Mouse (Mus musculus): ENCODE measurements at regions not wholly inside any gene's neighbourhood (a gene's known extent, or its start where the extent isn't known, plus 50 kb on each side); places are given as distances from the start of the nearest gene placed in this dataset.

GRCm38 (mm10) chr2:92737301-92737700 lies 137.8 kb downstream of the Chst1 start:
- 84% methylated on average over 1 of the region's 1 CpGs for WGBS
- Histone ChIP-seq H3K4me3 (no peak overlapping the region), H3K9ac (ENCODE audit: low read depth, low read length) (no peak overlapping the region), H3K36me3 (ENCODE audit: control insufficient read depth, insufficient read depth, low read length) (no peaks in the 10 kb centered on the region), H3K79me2 (replicated peaks; ENCODE audit: control insufficient read depth, insufficient read depth, low read length) (no peaks in the 10 kb centered on the region), H3K4me1 (ENCODE audit: control insufficient read depth, insufficient read depth, low read length) (peaks cover 4% of the 10 kb centered on the region), H3K27ac (no peak overlapping the region), H3K27me3 (ENCODE audit: control insufficient read depth, insufficient read depth, low read length) (no peaks in the 10 kb centered on the region)
- DNase-seq, result no peak
- no peak for TF ChIP-seq EP300 (IDR thresholded peaks at IDR 0.05; ENCODE audit: insufficient read depth, low read depth, low read length)
- TF ChIP-seq CTCF (IDR thresholded peaks at IDR 0.05), result no peak
- TF ChIP-seq POLR2A (IDR thresholded peaks at IDR 0.05; ENCODE audit: insufficient read depth, low read depth, low read length), result no peak
- intact Hi-C loops (cut with DNase I), result no loop called here

GRCm38 (mm10) chr2:92739576-92739975 lies 140.1 kb downstream of the Chst1 start:
- no peak overlapping the region for H3K27ac ChIP-seq
- intact Hi-C loops (cut with DNase I), result no loop called here
- no peak overlapping the region for H3K4me3 ChIP-seq
- H3K4me1 ChIP-seq (ENCODE audit: control insufficient read depth, insufficient read depth, low read length), result peaks cover 12% of the 10 kb centered on the region
- 54% methylated on average over 4 of the region's 4 CpGs for whole genome bisulfite sequencing
- H3K79me2 ChIP-seq (replicated peaks; ENCODE audit: control insufficient read depth, insufficient read depth, low read length), result no peaks in the 10 kb centered on the region
- TF ChIP-seq EP300 (IDR thresholded peaks at IDR 0.05; ENCODE audit: insufficient read depth, low read depth, low read length), result no peak
- TF ChIP-seq CTCF (IDR thresholded peaks at IDR 0.05), result no peak
- no peak for TF ChIP-seq POLR2A (IDR thresholded peaks at IDR 0.05; ENCODE audit: insufficient read depth, low read depth, low read length)
- DNase-seq, result no peak
- no peaks in the 10 kb centered on the region for H3K36me3 ChIP-seq (ENCODE audit: control insufficient read depth, insufficient read depth, low read length)
- no peaks in the 10 kb centered on the region for H3K27me3 ChIP-seq (ENCODE audit: control insufficient read depth, insufficient read depth, low read length)
- H3K9ac ChIP-seq (ENCODE audit: low read depth, low read length), result no peak overlapping the region

DNA sequence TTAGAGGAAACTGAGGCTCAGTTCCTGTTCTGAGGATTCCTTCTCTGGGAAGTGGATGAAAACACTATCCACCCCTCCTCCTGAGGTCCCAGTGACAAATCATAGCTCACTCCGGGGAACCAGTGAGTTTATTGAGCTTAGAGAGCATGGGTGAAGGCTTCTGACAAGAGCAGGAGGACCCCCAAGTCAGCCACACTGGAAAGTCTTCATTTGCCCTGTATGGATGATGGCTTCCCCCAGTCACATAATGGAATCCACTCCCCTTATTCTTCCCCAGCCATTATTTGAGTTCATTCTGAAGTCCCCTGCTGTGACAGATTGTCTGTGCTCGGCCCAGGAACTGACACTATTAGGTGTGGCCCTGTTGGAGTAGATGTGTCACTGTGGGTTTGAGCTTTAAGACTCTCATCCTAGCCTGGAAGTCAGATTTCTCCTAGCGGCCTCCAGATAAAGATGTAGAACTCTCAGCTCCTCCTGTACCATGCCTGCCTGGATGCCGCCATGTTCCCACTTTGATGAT lies 141.3 kb downstream of the Chst1 start:
- Histone ChIP-seq H3K27me3 (ENCODE audit: control insufficient read depth, insufficient read depth, low read length) (no peaks in the 10 kb centered on the region), H3K4me1 (ENCODE audit: control insufficient read depth, insufficient read depth, low read length) (peaks cover 12% of the 10 kb centered on the region), H3K79me2 (replicated peaks; ENCODE audit: control insufficient read depth, insufficient read depth, low read length) (no peaks in the 10 kb centered on the region), H3K9ac (ENCODE audit: low read depth, low read length) (no peak overlapping the region), H3K4me3 (no peak overlapping the region), H3K27ac (no peak overlapping the region), H3K36me3 (ENCODE audit: control insufficient read depth, insufficient read depth, low read length) (no peaks in the 10 kb centered on the region)
- TF ChIP-seq POLR2A (IDR thresholded peaks at IDR 0.05; ENCODE audit: insufficient read depth, low read depth, low read length) (no peak), CTCF (IDR thresholded peaks at IDR 0.05) (no peak), EP300 (IDR thresholded peaks at IDR 0.05; ENCODE audit: insufficient read depth, low read depth, low read length) (no peak)
- intact Hi-C loops (cut with DNase I), result loop anchor here (5.0 kb wide), 1 partner anchor 254 kb away; no protein-coding TSS in a partner anchor
- 85% methylated on average over 4 of the region's 4 CpGs for WGBS
- DNase-seq, result no peak

GRCm38 (mm10) chr2:92742025-92742424 lies 142.5 kb downstream of the Chst1 start:
- Histone ChIP-seq H3K4me3 (peak overlapping the region; percentile 22), H3K36me3 (ENCODE audit: control insufficient read depth, insufficient read depth, low read length) (no peaks in the 10 kb centered on the region), H3K4me1 (ENCODE audit: control insufficient read depth, insufficient read depth, low read length) (peaks cover 12% of the 10 kb centered on the region), H3K9ac (ENCODE audit: low read depth, low read length) (no peak overlapping the region), H3K27ac (peak overlapping the region; percentile 77), H3K79me2 (replicated peaks; ENCODE audit: control insufficient read depth, insufficient read depth, low read length) (no peaks in the 10 kb centered on the region), H3K27me3 (ENCODE audit: control insufficient read depth, insufficient read depth, low read length) (no peaks in the 10 kb centered on the region)
- peak; percentile 46; the same call in 1 of the 2 replicates for TF ChIP-seq POLR2A (IDR thresholded peaks at IDR 0.05; ENCODE audit: insufficient read depth, low read depth, low read length)
- no peak for TF ChIP-seq CTCF (IDR thresholded peaks at IDR 0.05)
- peak; percentile 98 for TF ChIP-seq EP300 (IDR thresholded peaks at IDR 0.05; ENCODE audit: insufficient read depth, low read depth, low read length)
- intact Hi-C loops (cut with DNase I), result loop anchor here (2.0 to 5.0 kb wide), 5 partner anchors 63 to 255 kb away; partner anchors contain the start of gene Chst1
- WGBS, result 14% methylated on average over 5 of the region's 5 CpGs
- DNase-seq, result peak; percentile 87 to 92

GRCm38 (mm10) chr2:92742671-92743070 lies 143.2 kb downstream of the Chst1 start:
- no peaks in the 10 kb centered on the region for H3K27me3 ChIP-seq (ENCODE audit: control insufficient read depth, insufficient read depth, low read length)
- peak overlapping the region; percentile 77 for H3K27ac ChIP-seq
- intact Hi-C loops (cut with DNase I), result loop anchor here (2.0 to 5.0 kb wide), 5 partner anchors 62 to 255 kb away; partner anchors contain the start of gene Chst1
- TF ChIP-seq EP300 (IDR thresholded peaks at IDR 0.05; ENCODE audit: insufficient read depth, low read depth, low read length), result no peak
- peak overlapping the region; percentile 22 for H3K4me3 ChIP-seq
- H3K4me1 ChIP-seq (ENCODE audit: control insufficient read depth, insufficient read depth, low read length), result peaks cover 14% of the 10 kb centered on the region
- H3K79me2 ChIP-seq (replicated peaks; ENCODE audit: control insufficient read depth, insufficient read depth, low read length), result no peaks in the 10 kb centered on the region
- H3K9ac ChIP-seq (ENCODE audit: low read depth, low read length), result 0 out of 2 replicates have a peak overlapping the region, but pooled peaks have one; percentile 14
- DNase-seq, result peak in 1 of 2 experiments; percentile 9
- no peaks in the 10 kb centered on the region for H3K36me3 ChIP-seq (ENCODE audit: control insufficient read depth, insufficient read depth, low read length)

DNA sequence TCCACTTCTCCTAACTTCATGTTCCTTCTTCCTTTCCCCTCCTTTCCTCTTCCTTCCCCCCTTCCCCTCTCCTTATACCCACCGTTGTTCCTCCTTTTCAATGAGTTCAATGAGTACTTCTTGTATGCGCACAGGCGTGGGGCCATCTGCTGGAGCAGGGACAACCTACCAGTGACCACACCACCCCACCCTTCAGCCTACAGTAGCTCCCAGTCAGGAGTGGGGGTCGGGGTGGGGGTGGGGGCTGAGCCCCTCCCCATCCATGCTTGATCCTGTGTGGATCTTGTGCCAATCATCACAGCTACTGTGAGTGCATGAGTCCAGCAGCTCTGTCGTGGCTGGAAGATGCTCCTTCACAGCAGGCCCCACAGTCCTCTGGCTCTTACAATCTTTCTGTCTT lies 143.6 kb downstream of the Chst1 start:
- Histone ChIP-seq H3K79me2 (replicated peaks; ENCODE audit: control insufficient read depth, insufficient read depth, low read length) (no peaks in the 10 kb centered on the region), H3K4me3 (no peak overlapping the region; the same call in 1 of the 2 replicates), H3K27me3 (ENCODE audit: control insufficient read depth, insufficient read depth, low read length) (no peaks in the 10 kb centered on the region), H3K27ac (peak overlapping the region; percentile 77), H3K9ac (ENCODE audit: low read depth, low read length) (no peak overlapping the region), H3K36me3 (ENCODE audit: control insufficient read depth, insufficient read depth, low read length) (no peaks in the 10 kb centered on the region), H3K4me1 (ENCODE audit: control insufficient read depth, insufficient read depth, low read length) (peaks cover 14% of the 10 kb centered on the region)
- DNase-seq, result peak; percentile 11 to 23
- 33% methylated on average over 5 of the region's 5 CpGs for WGBS
- intact Hi-C loops (cut with DNase I), result loop anchor here (2.0 to 5.0 kb wide), 5 partner anchors 62 to 256 kb away; partner anchors contain the start of gene Chst1
- no peak for TF ChIP-seq POLR2A (IDR thresholded peaks at IDR 0.05; ENCODE audit: insufficient read depth, low read depth, low read length)
- peak; percentile 22; the same call in 1 of the 2 replicates for TF ChIP-seq CTCF (IDR thresholded peaks at IDR 0.05)
